Mouse (Mus musculus) CD4-positive naive resting alpha-beta T cell, adult 76 days (primary cell): ENCODE results near the gene Srsf4. TPM values are rescaled to one million over a fixed set of nuclear protein-coding genes. Genes with fewer than 3 reads are reported as not detected.

Experiments used
- total RNA-seq: library from RNA; stranded (reverse); gene quantifications from one replicate; pipeline ENCODE4 v1.2.4, GENCODE M21; 2023

Srsf4 gene
- total RNA-seq = 89.8 TPM

DNA sequence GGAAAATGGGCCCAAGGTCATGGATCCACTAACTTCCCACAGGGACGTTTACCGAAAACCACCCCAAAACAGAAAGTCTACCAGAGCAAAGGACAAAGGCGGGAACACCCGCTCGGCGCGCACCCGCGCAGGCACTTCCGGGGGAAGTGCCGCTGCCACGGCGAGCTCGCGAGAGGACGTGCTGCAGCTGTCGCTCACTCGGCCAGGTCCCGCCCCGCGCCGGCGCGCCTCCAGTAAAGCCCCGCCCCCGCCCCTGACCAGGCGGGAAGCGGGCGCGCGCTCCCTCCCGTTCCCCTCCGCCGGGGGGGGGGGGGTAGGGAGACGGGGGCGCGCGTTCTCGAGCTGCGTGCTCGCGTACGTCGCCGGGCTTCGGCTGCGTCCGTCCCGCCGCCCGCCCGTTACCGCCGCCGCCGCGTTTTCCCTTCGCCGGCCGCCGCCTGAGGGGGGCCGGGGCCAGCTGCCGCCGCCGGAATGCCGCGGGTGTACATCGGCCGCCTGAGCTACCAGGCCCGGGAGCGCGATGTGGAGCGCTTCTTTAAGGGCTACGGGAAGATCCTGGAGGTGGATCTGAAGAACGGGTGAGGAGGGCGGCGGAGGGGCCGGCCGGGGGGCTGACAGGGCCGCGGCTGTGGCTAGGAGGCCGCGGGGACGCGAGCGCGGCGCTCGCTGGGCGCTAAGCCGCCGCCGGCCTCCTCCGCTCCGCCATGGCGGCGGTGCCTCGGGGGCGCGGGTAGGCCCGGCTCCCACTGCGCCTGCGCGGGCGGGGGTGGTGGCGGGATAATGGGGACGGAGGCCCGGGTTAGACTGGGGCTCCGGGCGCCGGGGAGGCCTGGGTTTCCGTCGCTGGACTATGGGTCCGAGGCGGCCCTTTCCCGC, at the start of gene Srsf4:
Gene Srsf4 (plus strand): TSS at position 325 of the 876 bp plus-strand sequence.

DNA sequence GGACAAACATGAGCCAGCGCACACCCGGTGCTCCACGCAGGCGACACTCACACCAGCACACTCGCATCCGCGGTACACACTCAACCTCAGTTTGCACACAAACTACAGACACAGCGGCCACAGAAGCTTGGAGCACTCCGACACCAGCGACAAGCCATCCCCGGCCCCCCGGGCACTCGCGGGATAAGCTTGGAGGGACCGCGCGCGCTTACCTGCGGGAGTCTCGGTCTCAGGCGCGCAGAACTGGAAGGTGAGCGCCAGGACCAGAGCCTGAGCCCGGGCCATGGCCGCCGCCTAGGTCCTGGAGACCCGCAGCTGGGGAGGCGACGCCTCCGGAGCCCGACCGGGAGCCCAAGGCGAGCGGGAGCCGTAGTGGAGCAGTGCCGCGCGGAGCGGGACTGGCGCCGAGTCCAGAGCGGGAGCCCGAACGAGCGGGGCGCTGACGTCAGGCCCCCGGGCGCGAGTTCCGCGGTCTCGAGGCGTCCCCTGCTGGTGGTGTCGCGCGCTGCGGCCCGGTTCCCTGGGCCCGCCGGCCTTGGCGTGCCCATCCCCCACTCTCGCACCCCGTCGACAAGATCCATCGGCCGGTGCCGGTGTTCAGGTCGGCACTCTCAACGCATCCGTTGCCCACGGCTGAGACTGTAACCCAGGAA, 35.4 kb upstream of the Srsf4 start, which contains the start of gene Ptpru:
Gene Ptpru (minus strand): TSS at position 417 of the 653 bp plus-strand sequence.

DNA sequence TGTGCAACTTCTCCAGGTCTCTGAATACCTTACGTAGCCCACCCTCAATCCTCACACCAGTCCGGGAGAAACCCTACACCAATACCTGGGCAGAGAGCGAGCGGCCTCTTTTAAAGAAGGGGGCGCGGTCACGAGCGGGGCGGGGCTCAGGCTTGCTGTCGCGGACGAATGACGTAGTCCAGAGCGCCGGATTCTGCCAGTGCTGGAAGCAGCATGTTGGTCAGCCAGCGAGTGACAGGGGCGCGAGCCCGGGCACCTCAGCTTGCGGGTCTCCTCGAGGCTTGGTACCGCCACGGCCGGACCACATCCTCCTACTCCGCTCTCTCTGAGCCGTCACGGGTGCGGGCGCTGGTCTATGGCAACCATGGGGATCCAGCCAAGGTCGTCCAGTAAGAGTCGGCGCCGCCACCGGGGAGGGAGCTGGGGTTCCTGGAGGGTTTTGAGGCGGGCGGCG, 30.1 kb upstream of the Srsf4 start, which contains the start of gene Mecr:
Gene Mecr (plus strand): TSS at position 181 of the 454 bp plus-strand sequence.

DNA sequence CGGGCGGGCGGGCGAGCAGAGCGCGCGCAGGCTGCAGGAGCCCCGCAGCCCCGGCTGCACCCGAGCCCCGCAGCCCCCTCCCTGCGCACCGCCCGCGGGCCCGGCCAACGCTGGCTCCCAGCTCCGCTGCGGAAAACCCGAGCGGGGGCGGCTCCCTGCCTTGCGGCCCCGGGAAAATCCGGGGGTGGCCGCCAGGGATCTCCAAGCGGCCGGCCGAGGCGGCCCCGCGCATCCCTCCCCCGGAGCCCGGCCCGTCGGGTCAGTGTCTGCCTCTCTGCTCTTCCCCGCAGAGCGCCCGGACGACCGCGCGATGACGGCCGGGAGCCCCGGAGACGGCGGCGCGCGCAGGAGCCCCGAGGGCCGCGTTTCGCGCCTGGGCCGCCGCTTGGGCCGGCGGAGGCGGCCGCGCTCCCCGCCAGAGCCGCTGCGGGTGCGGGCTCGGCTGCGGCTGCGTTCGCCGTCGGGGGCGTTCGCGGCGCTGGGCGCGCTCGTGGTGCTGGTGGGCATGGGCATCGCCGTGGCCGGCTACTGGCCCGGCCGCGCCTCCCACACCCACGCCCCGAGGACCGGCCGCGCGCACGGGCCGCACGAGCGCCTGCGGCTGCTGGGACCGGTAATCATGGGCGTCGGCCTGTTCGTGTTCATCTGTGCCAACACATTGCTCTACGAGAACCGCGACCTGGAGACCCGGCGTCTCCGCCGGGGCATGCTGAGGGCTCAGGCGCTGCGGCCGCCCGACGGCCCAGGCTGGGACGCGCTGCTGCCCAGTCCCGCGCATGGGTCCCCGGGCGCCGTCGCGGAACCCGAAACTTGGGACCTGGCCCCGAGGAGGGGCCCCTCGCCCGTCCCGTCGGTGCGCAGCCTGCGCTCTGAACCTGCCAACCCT, 48.3 kb downstream of the Srsf4 start, which contains the start of gene Tmem200b:
Gene Tmem200b (plus strand): TSS at position 311 of the 886 bp plus-strand sequence.

Other genes with a start within 250 kb of the Srsf4 start
- gene Ptpru, start 35.3 kb upstream of the Srsf4 start, total RNA-seq = 1.1 TPM
- 28.7 TPM for gene Mecr, start 30.1 kb upstream of the Srsf4 start, total RNA-seq
- gene Tmem200b, start 48.2 kb downstream of the Srsf4 start, total RNA-seq = not detected
- 0.47 TPM for gene Gm10300, start 201.1 kb downstream of the Srsf4 start, total RNA-seq
- gene Epb41, start 201.7 kb downstream of the Srsf4 start, total RNA-seq = 145 TPM